Mouse (Mus musculus) cerebellum, adult 2 months (tissue): Measurements from ENCODE around the gene Xkr7.

Experiments used
- CTCF ChIP-seq: fragments of 200-500 bp; IDR thresholded peaks from 2 replicates; pipeline ENCODE4 v1.5.1; 2011; ENCODE audit warnings: low read depth, mild to moderate bottlenecking, control low read depth, low read length, moderate library complexity, borderline replicate concordance; ENCODE audit not compliant: insufficient read depth
- POLR2A ChIP-seq: fragments of 200-500 bp; IDR thresholded peaks from 2 replicates; pipeline ENCODE4 v1.6.1; 2011; ENCODE audit warnings: low read length, control low read depth, borderline replicate concordance; ENCODE audit not compliant: insufficient read depth

- TF ChIP-seq POLR2A = no peak
- no peak for TF ChIP-seq CTCF
These were observed 1.3 kb downstream of the Xkr7 start for GRCm38 (mm10) chr2:153032973-153033372.
